Mouse (Mus musculus) liver, embryonic 18 days (tissue): ENCODE results near the gene Habp2. TPM values are rescaled to one million over a fixed set of nuclear protein-coding genes. Genes with fewer than 3 reads are reported as not detected.

Experiments
- polyA plus RNA-seq: library from polyadenylated mRNA; depleted of rRNA; stranded (reverse); fragments of >200 nt; gene quantifications from 2 replicates; pipeline ENCODE4 v1.2.3, GENCODE M21; 2012; rRNA removed

Habp2 gene
- 62.2 and 67.9 TPM in 2 replicates for polyA plus RNA-seq

DNA sequence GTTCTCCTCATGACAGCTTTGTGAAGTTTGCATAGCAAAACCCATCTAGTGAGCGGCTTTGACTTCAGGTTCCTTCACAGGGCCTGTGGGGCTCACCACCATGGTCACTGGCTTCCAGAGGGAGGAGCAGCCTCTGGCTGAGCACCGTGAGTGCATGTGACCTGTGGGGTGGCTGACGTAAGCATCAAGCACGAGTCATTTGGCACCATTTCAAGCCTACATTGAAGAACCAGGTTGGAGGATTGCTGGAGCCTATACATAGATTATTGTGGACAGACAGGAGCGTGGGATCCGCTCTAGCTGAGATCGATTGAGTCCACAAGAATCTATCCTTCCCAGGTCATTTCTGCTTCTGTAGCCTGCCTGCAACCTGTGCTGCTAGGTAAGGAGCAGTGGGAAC, at the start of gene Habp2:
Habp2 (plus strand) TSS at position 272 of the 400 bp plus-strand sequence.

Other genes with a start within 250 kb of the Habp2 start
- gene Nrap, start 102.9 kb downstream of the Habp2 start, polyA plus RNA-seq = 0.10 and 0.16 TPM in 2 replicates
- 9.2 and 11.5 TPM in 2 replicates for gene Casp7, start 110.0 kb downstream of the Habp2 start, polyA plus RNA-seq
- 0.04 and 0.08 TPM in 2 replicates for gene Plekhs1, start 174.5 kb downstream of the Habp2 start, polyA plus RNA-seq